Mouse (Mus musculus): ENCODE measurements around the gene Rsg1. TPM values are rescaled to one million over a fixed set of nuclear protein-coding genes. Genes with fewer than 3 reads are reported as not detected.
A peak's percentile ranks its signal among the peaks of the same experiment; 100 is the strongest.

Gene Rsg1
- total RNA-seq (2022) = 1 to 10 TPM; 3.3 to 5.0 (median 4.1) TPM

DNA sequence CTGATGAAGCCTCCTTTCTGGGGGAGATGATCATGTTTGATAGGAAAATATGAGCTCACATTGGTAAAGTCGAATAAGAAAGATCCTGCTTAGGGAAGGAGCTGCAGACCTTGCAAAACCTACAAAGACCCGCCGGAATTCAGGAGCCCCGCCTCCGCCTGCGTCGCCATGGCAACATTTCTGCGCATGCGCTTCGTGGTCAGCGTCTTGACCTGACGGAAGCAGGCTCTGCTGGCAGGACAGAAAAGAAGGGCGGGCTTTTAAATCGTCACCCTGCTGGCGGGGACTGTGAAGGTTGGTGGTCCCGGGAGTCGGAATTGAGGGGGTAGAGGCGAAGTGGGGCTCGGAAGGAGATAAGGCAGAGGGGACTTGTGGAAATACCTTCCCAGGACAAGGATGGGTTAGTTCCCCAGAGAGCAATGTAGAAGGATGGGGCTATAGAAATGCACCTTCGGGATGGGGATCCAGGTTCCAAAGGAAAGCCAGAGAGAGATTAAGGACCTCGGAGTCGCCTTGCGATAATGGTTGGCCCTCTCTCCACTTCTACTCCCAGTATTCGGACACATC, at the start of gene Rsg1:
Gene Rsg1, plus strand, starts transcription at position 187 of the 567 bp plus-strand sequence.
- peak; percentile 90 to 92 for DNase-seq (ENCODE audit: low spot score in 2 of 2)

DNA sequence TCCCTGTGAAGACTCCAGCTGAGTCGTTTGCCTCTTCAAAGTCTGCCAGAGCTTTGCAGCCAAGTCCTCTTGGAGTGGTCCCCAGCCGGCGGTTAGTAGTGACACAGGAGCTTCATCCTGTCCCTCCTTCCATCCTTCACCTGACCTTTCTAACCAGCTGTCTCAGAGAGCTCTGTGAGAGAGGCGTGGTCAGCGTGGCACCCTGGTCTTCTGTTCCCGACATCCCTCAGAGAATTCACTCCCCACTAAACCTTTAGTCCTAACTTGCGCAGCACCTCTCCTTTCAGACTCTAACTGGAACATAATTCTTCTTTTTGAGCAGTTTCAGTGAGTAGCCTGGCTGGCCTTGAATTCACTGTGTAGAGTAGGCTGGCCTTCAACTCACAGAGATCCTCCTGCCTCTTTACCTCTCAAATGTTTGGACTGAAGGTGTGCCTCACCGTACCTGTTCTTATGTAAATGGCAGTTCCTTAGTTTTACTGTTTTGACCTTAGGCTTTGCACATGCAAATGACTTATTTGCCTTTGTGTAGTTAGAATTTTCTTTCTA, 47.9 kb upstream of the Rsg1 start:
- DNase-seq (ENCODE audit: low spot score in 2 of 2) = no peak

DNA sequence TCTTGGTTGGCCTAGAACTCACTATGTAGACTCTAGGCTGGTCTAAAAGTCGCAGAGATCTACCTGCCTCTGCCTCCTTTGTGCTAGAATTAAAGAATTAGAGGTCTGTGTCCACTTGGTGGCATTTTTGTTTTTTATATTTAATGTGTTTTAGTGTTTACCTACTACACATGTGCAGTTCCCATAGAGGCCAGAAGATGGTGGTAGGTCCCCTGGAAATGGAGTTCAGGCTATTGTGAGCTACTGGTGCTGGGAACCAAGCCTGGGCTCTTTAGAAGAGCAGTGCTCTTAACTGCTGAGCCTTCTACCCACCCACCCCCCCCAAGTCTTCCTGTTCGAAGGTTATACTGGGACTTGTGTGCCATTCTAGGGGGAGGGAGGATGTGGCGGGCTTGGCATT, 46.6 kb upstream of the Rsg1 start:
- DNase-seq (ENCODE audit: low spot score in 2 of 2) = no peak

GRCm38 (mm10) chr4:141172121-141172520, 41.6 kb upstream of the Rsg1 start:
- DNase-seq (ENCODE audit: low spot score in 2 of 2) = no peak

DNA sequence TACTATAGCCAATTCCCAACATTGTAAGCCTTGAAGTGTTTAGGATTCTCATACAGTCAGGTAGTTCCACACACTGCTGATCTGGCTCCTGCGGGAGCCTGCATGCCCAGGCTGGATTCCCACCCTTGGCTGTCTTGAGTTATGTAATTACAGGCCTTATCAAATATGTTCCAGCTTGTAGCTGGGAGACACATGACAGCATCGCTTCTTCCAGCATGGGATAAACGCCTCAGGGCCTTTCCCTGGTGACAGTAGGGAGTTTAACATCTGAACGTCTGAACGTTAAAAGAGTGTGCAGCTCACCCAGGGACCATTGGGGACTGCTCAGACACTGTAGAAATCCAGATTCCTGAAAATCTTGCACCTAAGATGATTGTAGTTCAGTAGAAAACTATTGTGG, 38.0 kb upstream of the Rsg1 start:
- no peak for DNase-seq (ENCODE audit: low spot score in 2 of 2)

GRCm38 (mm10) chr4:141176328-141176838, 37.4 kb upstream of the Rsg1 start:
- no peak for DNase-seq (ENCODE audit: low spot score in 2 of 2)

DNA sequence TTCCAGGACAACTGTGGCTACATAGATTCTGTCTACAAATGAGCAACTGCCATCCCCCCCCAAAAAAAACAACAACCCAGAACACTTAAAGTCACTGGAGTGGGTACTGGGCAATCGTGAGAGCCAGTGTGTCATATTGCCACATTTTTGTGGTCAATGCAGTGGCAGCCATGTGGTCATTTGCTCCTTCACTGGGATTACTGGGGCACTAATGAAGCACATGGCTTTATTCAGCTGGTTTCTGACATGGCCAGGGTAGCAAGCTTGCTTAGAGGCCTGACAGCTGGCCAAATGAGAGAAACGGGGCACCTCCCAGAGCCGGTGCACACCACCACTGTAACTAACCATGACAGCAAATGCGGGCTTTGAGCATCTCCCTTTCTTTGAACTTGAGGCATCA, 35.3 kb upstream of the Rsg1 start:
- no peak for DNase-seq (ENCODE audit: low spot score in 2 of 2)

DNA sequence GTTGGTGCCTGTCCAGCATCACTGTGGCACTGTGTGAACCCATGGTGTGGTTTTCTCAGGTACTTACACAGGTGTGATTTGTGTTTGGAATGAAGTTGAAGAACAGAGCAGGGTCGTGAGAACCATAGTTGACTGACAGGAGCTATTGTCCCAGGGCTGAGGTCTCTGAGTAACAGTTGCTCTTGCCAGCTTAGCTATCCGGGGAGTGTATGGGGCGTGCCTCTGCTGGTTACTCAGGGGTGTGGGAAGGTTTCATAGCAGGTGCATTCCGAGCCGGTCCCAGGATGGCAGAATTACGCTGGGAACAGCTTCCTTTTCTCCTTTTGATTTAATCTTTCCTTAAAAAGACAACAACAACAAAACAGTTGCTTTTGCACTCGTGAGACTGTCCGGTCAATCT, 32.9 kb upstream of the Rsg1 start:
- no peak for DNase-seq (ENCODE audit: low spot score in 2 of 2)

DNA sequence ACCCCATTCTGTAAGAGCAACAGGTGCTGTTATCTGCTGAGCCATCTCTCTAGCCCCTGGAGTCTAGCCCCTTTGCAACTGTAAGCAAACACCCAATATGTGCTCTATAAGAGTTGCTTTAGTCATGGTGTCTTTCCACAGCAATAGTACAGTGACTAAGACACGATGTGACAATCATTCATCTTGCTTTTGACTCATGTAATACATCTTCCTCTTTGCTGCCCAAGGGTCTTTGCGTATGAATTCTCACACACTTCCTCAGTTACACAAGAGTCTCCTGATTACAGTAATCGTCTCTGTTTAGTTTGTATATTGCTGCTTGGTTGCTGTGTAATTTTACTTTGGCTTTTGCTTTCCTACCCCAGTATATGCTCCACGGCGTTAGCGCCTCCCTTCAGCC, 31.8 kb upstream of the Rsg1 start:
- no peak for DNase-seq (ENCODE audit: low spot score in 2 of 2)

DNA sequence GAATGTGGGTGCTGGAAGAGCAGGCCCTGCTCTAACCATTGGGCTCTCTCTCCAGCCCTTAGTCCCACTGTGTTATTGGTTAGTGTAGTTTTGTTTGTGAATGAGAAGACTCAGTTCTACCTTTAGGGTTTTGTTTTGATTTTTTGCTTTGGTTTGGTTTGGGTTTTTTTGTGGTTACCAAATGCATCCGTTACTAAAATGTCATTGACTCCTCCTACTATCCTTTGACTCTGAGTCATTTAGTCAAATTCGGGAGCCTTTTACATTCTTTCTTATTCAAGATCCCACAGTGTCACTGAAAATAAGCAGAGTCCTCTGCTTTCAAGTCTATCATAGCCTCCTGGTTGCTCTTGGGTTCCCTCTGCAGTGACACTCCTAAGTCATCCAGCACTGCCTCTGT, 29.8 kb upstream of the Rsg1 start:
- no peak for DNase-seq (ENCODE audit: low spot score in 2 of 2)

DNA sequence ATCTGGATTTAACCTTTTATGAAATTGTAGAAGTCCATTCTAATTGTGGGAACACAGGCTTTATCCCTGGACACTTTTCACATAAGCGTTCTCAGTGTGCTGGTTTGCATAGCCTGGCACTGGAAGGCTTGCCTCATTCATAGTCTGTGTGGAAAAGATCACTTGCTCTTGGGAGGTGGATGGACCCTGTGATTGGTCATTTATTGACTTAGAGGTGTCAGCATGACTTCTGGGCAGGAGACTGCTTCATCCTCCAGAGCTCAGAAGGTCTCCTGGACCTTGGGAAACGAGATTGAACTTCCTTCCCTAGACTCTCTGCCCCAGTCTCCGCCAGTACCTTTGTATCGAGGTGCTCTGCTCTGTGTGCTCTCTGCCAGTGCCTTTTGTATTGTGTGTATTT, 29.3 kb upstream of the Rsg1 start:
- no peak for DNase-seq (ENCODE audit: low spot score in 2 of 2)

DNA sequence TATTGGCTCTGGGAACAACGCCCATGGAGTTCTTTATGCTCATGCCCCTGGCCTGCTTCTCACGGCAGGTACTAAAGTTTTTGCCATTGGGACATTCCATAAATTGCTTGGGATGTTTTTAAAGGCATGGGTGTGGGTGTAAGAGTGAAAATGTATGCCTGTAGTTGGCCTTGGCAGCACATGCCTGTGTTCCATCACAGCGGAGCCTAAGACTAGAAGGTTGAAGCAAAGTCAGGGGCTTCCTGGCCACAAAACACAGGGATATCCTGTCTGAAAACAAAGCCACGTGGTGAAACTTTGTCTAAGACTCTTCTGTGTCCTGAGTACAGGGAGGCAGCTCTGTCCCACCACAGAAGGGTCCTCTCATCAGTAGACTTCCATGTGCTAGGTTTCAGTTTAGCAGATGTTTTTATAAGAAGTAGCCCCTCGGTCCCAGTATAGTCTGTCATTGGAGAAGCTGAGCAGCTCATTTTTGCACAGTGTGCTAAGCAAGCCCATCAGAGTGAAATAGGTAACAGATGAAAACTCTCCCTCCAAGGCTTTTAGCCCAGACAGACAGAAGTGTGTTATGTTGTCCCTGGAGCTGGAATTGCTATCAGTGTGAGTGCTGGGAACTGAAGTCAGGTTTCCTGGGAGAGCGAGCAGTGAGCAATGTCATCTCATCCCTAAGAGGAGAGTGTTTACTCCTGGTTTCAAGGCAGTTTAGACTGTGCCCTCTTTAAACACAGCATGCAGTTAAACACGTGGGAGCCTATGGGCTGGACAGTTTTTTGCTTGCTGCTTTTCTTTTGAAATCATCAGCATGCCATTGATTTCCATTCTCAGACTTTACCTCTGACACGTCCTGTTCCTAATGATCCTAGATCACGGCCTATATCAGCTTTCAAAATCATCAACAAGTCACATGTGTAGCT, 26.6 kb upstream of the Rsg1 start:
- no peak for DNase-seq (ENCODE audit: low spot score in 2 of 2)

- DNase-seq (ENCODE audit: low spot score in 2 of 2) = no peak
These were observed 22.5 kb upstream of the Rsg1 start for GRCm38 (mm10) chr4:141191294-141191693.

DNA sequence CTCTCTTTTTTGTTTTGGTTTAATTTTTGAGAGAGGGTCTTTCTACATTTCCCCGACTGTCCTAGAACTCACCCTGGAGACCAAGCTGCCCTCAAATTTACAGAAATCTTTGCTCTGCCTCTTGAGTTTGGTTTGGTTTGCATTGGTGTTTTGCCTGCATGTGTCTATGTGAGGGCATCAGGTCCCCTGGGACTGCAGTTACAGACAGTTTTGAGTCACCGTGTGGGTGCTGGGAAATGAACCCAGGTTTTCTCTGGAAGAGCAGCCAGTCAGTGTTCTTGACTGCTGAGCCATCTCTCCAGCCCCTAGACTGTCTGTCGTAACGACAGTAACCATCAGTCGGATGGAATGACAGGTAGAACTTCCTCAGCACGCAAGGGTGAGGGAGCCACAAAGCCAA, 19.2 kb upstream of the Rsg1 start:
- DNase-seq (ENCODE audit: low spot score in 2 of 2) = no peak

DNA sequence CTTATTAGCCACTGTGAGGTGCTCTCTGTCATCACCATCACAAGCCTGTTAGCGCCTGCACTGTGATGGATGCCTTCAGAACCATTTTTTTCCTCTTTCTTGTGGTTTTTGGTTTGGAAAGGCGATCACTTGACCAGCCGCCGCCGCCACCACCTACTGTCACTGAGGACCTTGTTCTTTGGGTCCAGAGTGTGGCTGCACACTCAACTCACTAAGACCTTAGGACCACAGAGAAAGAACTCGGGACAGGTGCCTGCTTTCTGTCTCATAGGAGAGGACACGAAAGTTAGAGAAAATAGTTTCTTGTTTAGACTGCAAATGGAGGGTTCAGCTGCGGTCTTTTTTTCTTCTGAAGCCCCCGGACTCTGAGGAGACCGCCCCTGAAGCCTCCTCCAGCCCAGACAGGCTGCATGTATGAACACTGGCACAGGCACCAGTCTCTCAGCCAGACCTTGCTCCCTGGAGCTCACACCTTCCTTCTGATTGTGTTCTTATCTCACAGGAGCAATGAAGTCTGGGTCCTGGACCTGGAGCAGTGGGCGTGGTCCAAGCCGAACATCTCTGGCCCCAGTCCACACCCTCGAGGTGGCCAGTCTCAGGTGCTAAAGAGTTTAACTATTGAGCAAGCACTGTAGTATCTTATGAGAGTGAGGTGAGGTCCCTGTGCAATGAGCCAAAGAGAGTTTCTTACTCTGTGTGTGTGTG, 16.6 kb upstream of the Rsg1 start:
- no peak for DNase-seq (ENCODE audit: low spot score in 2 of 2)

DNA sequence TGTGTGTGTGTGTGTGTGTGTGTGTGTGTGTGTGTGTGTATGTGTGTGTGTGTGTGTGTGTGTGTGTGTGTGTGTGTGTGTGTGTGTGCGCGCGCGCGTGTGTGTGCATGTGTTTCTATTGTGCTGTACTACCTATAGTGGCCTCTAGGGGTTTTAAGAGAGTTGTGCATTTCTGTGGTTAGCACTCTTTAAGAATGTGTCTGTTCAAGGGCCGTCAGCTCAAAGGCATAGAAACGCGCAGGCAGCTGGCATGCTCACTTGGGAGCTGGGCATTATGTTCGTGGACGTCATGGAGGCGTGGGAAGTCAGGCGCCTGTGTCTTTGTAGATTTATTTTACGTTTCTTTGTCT, 16.1 kb upstream of the Rsg1 start:
- no peak for DNase-seq (ENCODE audit: low spot score in 2 of 2)

- DNase-seq (ENCODE audit: low spot score in 2 of 2) = no peak
These were observed 12.8 kb upstream of the Rsg1 start for GRCm38 (mm10) chr4:141200906-141201305.

GRCm38 (mm10) chr4:141202192-141202591, 11.6 kb upstream of the Rsg1 start:
- no peak for DNase-seq (ENCODE audit: low spot score in 2 of 2)

DNA sequence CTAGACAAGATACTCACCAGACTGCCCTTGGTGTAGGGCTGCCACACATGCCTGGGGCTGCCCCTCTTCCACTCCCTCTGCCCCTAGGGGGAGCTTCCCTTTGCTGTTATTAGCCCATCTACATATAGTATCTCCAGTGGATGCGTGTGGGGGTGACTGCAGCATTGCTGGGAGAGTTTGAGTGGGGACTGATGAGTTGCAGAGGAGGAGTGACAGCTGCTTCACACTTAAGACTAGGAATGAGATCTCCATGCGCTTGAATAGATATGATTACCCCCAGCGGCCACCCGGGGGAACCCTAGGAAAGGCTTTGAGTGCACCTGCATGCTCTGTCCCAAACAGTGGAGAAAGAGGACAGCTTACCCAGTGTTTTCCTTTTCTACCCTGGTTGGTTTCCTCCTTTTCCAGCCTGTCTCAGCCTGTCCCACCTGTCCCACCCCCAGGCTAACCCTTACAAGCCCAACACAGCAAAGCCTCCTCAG, 9.1 kb upstream of the Rsg1 start:
- DNase-seq (ENCODE audit: low spot score in 2 of 2) = no peak

GRCm38 (mm10) chr4:141207081-141207480, 6.7 kb upstream of the Rsg1 start:
- DNase-seq (ENCODE audit: low spot score in 2 of 2) = no peak

DNA sequence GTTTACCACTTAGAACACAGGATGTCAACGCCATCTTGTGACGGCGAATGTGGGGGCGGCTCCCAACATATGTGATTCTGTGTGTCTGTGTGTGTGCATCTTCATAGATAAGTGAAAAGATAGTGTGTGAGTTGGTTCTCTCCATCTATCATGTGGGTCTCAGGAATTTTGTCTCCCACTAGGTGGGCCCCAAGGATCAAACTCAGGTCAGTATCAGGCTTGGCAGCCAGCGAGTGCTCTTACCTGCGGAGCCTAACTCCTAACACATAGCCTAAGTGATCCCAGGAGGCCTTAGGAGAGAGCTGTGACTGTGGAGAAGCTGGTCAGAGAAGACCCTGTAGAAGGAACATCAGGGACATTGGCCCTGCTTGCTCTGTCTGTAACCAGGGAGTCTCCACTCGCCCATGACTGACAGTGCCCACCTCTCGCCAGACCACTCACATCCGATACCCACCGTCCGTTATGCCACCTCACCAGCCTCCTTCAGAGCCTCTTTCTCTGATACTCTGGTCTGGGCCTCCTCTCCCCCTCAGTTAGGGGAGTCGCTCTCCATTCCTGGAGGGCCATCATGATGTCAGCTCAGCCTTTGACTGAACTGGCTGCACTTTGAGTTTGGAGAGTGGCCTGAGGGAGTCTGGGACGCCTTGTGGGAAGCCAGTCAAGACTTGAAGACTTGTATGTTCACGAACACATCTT, 3.1 kb upstream of the Rsg1 start:
- DNase-seq (ENCODE audit: low spot score in 2 of 2) = no peak

Measured in left cerebral cortex, adult 8-10 months (tissue).